Mouse (Mus musculus): ENCODE results near the gene 1110032A03Rik. TPM values are rescaled to one million over a fixed set of nuclear protein-coding genes. Genes with fewer than 3 reads are reported as not detected.

The 1110032A03Rik gene
- total RNA-seq, 2 experiments from 2014 or later: 34.7 to 38.3 TPM

GRCm38 (mm10) chr9:50808471-50808870, 33.2 kb upstream of the 1110032A03Rik start:
- intact Hi-C loops (cut with DNase I): no loop called here

GRCm38 (mm10) chr9:50803055-50803671, 27.8 kb upstream of the 1110032A03Rik start:
- no peak for TF ChIP-seq CTCF (IDR thresholded peaks at IDR 0.05)
- no peak for DNase-seq (ENCODE audit: extremely low spot score in 1 of 2, low spot score in 2 of 2)
- H3K27ac ChIP-seq: no peak overlapping the region
- H3K4me3 ChIP-seq: no peak overlapping the region
- intact Hi-C loops (cut with DNase I): loop anchor here (5.0 kb wide), 1 partner anchor 249 kb away; no protein-coding TSS in a partner anchor

More at GRCm38 (mm10) chr9:50808471-50808870, 33.2 kb upstream of the 1110032A03Rik start:
- no peak for TF ChIP-seq CTCF (IDR thresholded peaks at IDR 0.05)
- no peak for DNase-seq (ENCODE audit: extremely low spot score in 1 of 2, low spot score in 2 of 2)
- Histone ChIP-seq H3K4me3 (no peak overlapping the region), H3K27ac (no peak overlapping the region)

DNA sequence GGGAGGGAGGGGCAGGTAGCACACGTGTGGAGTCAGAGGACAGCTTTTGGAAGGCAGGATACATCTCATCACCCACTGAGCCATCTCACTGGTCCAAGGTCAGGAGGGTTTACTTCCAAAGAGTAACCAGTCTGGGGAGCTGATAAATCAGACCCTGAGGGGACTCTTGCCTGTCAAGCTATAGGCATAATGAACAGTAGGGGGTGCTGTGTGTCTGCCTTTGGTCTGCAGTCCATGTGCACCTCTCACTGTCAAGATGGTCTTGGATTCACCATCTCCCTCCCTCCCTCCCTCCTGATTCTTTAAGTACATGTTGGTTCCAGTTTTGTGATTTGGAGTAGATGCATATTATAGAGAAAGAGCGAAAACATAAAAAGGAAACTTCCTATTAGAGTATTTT, 25.7 kb upstream of the 1110032A03Rik start:
- Histone ChIP-seq H3K4me3 (no peak overlapping the region), H3K27ac (no peak overlapping the region)
- intact Hi-C loops (cut with DNase I): loop anchor here (2.0 to 5.0 kb wide), 2 partner anchors 208 to 251 kb away; partner anchors contain the start of gene Sik2
- peak; percentile 71 for TF ChIP-seq CTCF (IDR thresholded peaks at IDR 0.05)
- DNase-seq (ENCODE audit: extremely low spot score in 1 of 2, low spot score in 2 of 2): peak in 1 of 2 experiments; percentile 39

- H3K4me3 ChIP-seq: no peak overlapping the region
- no peak for TF ChIP-seq CTCF (IDR thresholded peaks at IDR 0.05)
- no peak for DNase-seq (ENCODE audit: extremely low spot score in 1 of 2, low spot score in 2 of 2)
- H3K27ac ChIP-seq: no peak overlapping the region
- intact Hi-C loops (cut with DNase I): loop anchor here (2.0 kb wide), 1 partner anchor 354 kb away; no protein-coding TSS in a partner anchor
Measured at GRCm38 (mm10) chr9:50798368-50798767, 23.0 kb upstream of the 1110032A03Rik start.

GRCm38 (mm10) chr9:50797641-50798040, 22.3 kb upstream of the 1110032A03Rik start:
- no peak for DNase-seq (ENCODE audit: extremely low spot score in 1 of 2, low spot score in 2 of 2)
- no peak for TF ChIP-seq CTCF (IDR thresholded peaks at IDR 0.05)
- Histone ChIP-seq H3K27ac (no peak overlapping the region), H3K4me3 (no peak overlapping the region)
- intact Hi-C loops (cut with DNase I): loop anchor here (2.0 kb wide), 1 partner anchor 355 kb away; no protein-coding TSS in a partner anchor

- intact Hi-C loops (cut with DNase I): no loop called here
- DNase-seq (ENCODE audit: extremely low spot score in 1 of 2, low spot score in 2 of 2): no peak
- TF ChIP-seq CTCF (IDR thresholded peaks at IDR 0.05): no peak
- Histone ChIP-seq H3K4me3 (no peak overlapping the region), H3K27ac (no peak overlapping the region)
Measured at GRCm38 (mm10) chr9:50796776-50797175, 21.5 kb upstream of the 1110032A03Rik start.

DNA sequence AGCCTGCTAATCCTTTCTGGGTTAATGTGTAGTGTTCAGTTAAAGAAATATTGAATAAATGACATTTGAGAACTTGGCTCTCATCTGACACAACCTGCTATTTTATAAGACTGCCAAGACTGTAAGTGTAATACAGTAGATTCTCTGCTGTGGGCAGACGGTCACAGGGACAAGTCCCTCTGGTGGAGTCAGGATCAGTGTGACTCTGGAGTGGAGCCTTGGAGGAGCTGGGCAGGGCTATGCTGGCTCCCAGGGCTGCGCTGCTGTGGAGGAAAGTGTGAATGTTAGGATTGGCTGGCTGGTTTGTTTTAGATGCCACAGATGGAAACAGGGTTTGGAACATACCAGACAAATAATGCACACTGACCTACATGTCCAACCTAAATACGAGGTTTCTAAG, 19.9 kb upstream of the 1110032A03Rik start:
- TF ChIP-seq CTCF (IDR thresholded peaks at IDR 0.05): no peak
- H3K4me3 ChIP-seq: no peak overlapping the region
- H3K27ac ChIP-seq: no peak overlapping the region
- intact Hi-C loops (cut with DNase I): no loop called here
- no peak for DNase-seq (ENCODE audit: extremely low spot score in 1 of 2, low spot score in 2 of 2)

DNA sequence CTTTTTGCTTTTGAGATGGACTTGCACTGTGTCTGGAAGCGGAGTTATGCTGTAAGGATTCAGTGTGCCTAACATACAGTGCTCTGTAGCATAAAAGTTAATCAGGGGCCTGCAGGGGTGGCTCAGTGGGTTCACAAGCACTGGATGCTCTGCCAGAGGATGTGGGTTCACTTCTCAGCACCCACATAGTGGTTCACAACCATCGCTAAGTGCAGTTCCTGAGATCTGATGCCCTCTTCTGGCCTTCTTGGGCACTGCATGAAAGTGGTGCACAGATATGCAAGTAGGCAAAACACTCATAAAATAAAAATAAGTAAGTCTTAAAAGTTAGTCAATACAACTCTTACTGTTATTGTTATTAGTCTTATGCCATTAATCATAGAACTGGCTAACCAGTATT, 6.8 kb upstream of the 1110032A03Rik start:
- H3K27ac ChIP-seq: no peak overlapping the region
- intact Hi-C loops (cut with DNase I): no loop called here
- peak in 1 of 2 experiments; percentile 39 for DNase-seq (ENCODE audit: extremely low spot score in 1 of 2, low spot score in 2 of 2)
- TF ChIP-seq CTCF (IDR thresholded peaks at IDR 0.05): peak; percentile 54
- H3K4me3 ChIP-seq: no peak overlapping the region

DNA sequence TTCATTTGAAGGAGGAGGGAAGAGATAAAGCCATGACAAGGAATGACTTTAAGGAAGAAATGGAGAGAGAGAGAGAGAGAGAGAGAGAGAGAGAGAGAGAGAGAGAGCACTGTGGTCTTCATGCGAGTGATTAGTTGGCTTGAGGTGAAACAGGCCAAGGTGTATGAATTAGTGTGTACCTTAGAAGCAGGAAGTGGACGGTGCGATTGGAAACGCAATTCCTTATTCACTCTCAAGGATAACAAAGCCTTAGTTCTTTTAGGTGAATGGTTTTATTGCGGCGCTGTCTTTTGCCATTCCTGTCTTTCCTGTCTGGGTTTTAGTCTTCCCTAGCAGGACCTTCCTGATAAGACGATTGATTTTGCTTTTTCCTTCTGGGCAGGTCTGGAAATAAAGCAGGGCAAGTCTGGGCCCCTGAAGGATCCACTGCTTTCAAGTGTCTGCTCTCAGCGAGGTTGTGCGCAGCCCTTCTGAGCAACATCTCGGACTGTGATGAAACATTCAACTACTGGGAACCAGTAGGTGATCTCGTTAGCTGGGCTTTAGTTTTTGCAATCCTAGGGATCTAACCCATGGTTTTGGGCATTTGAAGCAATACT, 941 bp upstream of the 1110032A03Rik start:
- TF ChIP-seq CTCF (IDR thresholded peaks at IDR 0.05): no peak
- no peak for DNase-seq (ENCODE audit: extremely low spot score in 1 of 2, low spot score in 2 of 2)
- intact Hi-C loops (cut with DNase I): no loop called here
- no peak overlapping the region; the same call in 1 of the 2 replicates for H3K27ac ChIP-seq
- H3K4me3 ChIP-seq: peak overlapping the region; percentile 68

- Histone ChIP-seq H3K4me3 (peak overlapping the region; percentile 68), H3K27ac (peak overlapping the region; percentile 90)
- intact Hi-C loops (cut with DNase I): no loop called here
- DNase-seq (ENCODE audit: extremely low spot score in 1 of 2, low spot score in 2 of 2): no peak
- no peak for TF ChIP-seq CTCF (IDR thresholded peaks at IDR 0.05)
Measured at GRCm38 (mm10) chr9:50775662-50776126, 374 bp upstream of the 1110032A03Rik start.

DNA sequence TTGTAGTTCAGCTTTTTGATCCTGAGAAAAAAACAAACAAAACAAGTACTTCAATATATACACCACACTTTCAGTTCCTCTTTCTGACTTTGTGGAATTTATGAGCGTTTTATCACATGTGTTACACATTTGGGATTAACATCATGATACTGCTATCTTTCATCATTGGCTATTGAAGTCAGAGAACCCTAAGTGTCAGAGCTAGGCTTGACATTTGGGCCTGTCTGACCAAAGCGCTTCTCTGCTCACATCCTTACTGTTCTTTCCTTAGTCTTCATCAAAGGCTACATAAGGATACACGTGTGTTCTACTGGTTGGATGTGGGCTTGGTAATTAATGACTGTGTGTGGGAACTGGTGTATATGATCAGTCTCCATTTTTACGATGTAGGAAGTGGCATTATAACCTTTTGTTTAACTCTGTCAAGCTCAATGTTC, 1.3 kb downstream of the 1110032A03Rik start:
- DNase-seq (ENCODE audit: extremely low spot score in 1 of 2, low spot score in 2 of 2): no peak
- H3K27ac ChIP-seq: peak overlapping the region; percentile 90
- peak overlapping the region; percentile 68 for H3K4me3 ChIP-seq
- no peak for TF ChIP-seq CTCF (IDR thresholded peaks at IDR 0.05)
- intact Hi-C loops (cut with DNase I): no loop called here

GRCm38 (mm10) chr9:50770011-50770410, 5.3 kb downstream of the 1110032A03Rik start:
- H3K4me3 ChIP-seq: no peak overlapping the region
- no peak for DNase-seq (ENCODE audit: extremely low spot score in 1 of 2, low spot score in 2 of 2)
- intact Hi-C loops (cut with DNase I): no loop called here
- no peak for TF ChIP-seq CTCF (IDR thresholded peaks at IDR 0.05)
- no peak overlapping the region for H3K27ac ChIP-seq
